Mouse (Mus musculus) small intestine, adult 2 months (tissue): ENCODE data around the gene Ssh1.

ENCODE experiments used
- CTCF ChIP-seq: fragments of 200-500 bp; IDR thresholded peaks from 2 replicates; pipeline ENCODE4 v1.5.1; 2012; ENCODE audit warnings: low read depth, mild to moderate bottlenecking, control low read depth, inconsistent platforms, low read length, moderate library complexity, mixed read lengths; ENCODE audit not compliant: insufficient replicate concordance, insufficient read length; ENCODE audit errors: extremely low read depth
- POLR2A ChIP-seq: fragments of 200-500 bp; IDR thresholded peaks from 2 replicates; pipeline ENCODE4 v1.6.1; 2012; ENCODE audit warnings: low read depth, mild to moderate bottlenecking, control low read depth, inconsistent platforms, low read length, moderate library complexity

- no peak for TF ChIP-seq CTCF
- no peak for TF ChIP-seq POLR2A
Observed at GRCm38 (mm10) chr5:113910705-113911104, 83.0 kb downstream of the Ssh1 start.
